In genomic region chr8:87640930-87641329, GRCm38 (mm10) we compare ENCODE assay signal across 9 mouse cellular contexts.
DNase-seq lines count a peak whose midpoint lies in the region; ATAC-seq and TF ChIP-seq lines count a peak whose summit lies in the region.
"Had no signal": no experiment of that assay in that cellular context is flagged by ENCODE, and none has a peak within 500 bp of the region (broad histone marks: within the 10 kb centered on the region; RNA-seq: fewer than 3 reads in every experiment).

No protein-coding gene starts in this region.

- no peaks in the 10 kb centered on the region for H3K9me3 ChIP-seq in midbrain, embryonic 10.5 days (replicated peaks)
- H3K9me3 ChIP-seq in midbrain, embryonic 13.5 days, result no peaks in the 10 kb centered on the region

- peaks cover 10% of the 10 kb centered on the region for H3K4me1 ChIP-seq in midbrain, embryonic 10.5 days
- peaks cover 15% of the 10 kb centered on the region for H3K4me1 ChIP-seq in midbrain, embryonic 13.5 days (replicated peaks)
- peaks cover 12% of the 10 kb centered on the region for H3K4me1 ChIP-seq in cerebellum, adult 2 months (ENCODE audit: control insufficient read depth, insufficient read depth, low read length)

- TF ChIP-seq CTCF in cerebellum, adult 2 months (IDR thresholded peaks at IDR 0.05; ENCODE audit: borderline replicate concordance, insufficient read depth, low read depth, low read length), result peak; percentile 71

- TF ChIP-seq POLR2A in cerebellum, adult 2 months (IDR thresholded peaks at IDR 0.05; ENCODE audit: borderline replicate concordance, insufficient read depth, low read length), result no peak

- 50% methylated on average over 3 of the region's 3 CpGs for WGBS in midbrain, embryonic 10.5 days
- 36% methylated on average over 3 of the region's 3 CpGs for WGBS in midbrain, embryonic 13.5 days
- WGBS in cerebellum, adult 2 months, result 35% methylated on average over 3 of the region's 3 CpGs

- DNase-seq in heart, postnatal 10 days, result peak; percentile 29 to 53
- no peak for DNase-seq in heart, postnatal 36 days
- DNase-seq in midbrain, embryonic 10.5 days (ENCODE audit: low spot score), result peak; percentile 32
- peak; percentile 53 to 65 for DNase-seq in cerebellum, adult 2 months
- DNase-seq in mesoderm, embryonic 11.5 days (ENCODE audit: low read depth, low spot score), result peak; percentile 75
- no peak for DNase-seq in right cerebral cortex, postnatal 4 days
- DNase-seq in right cerebral cortex, postnatal 14 days, result no peak
- DNase-seq: gastrocnemius, postnatal 25 days had no signal

- no peak overlapping the region for H3K9ac ChIP-seq in midbrain, embryonic 13.5 days (replicated peaks)

- intact Hi-C loops in heart, postnatal 10 days (cut with DNase I), result loop anchor here (2.0 kb wide), 1 partner anchor 382 kb away; no protein-coding TSS in a partner anchor
- intact Hi-C loops in heart, postnatal 36 days (cut with DNase I), result loop anchor here (5.0 kb wide), 1 partner anchor 381 kb away; no protein-coding TSS in a partner anchor

- H3K4me2 ChIP-seq in midbrain, embryonic 13.5 days (replicated peaks), result no peak overlapping the region

- no peaks in the 10 kb centered on the region for H3K36me3 ChIP-seq in midbrain, embryonic 10.5 days
- no peaks in the 10 kb centered on the region for H3K36me3 ChIP-seq in midbrain, embryonic 13.5 days

- no peak for ATAC-seq in midbrain, embryonic 13.5 days

- H3K27me3 ChIP-seq in midbrain, embryonic 10.5 days (ENCODE audit: low read depth, poor library complexity, severe bottlenecking), result no peaks in the 10 kb centered on the region
- no peaks in the 10 kb centered on the region for H3K27me3 ChIP-seq in midbrain, embryonic 13.5 days
- no peaks in the 10 kb centered on the region for H3K27me3 ChIP-seq in cerebellum, adult 2 months (ENCODE audit: control insufficient read depth, insufficient read depth, low read length)

- no peak overlapping the region for H3K27ac ChIP-seq in midbrain, embryonic 10.5 days (replicated peaks)
- H3K27ac ChIP-seq in midbrain, embryonic 13.5 days, result no peak overlapping the region
- H3K27ac ChIP-seq in cerebellum, adult 2 months (ENCODE audit: insufficient read depth, low read length), result no peak overlapping the region

- no peak overlapping the region for H3K4me3 ChIP-seq in midbrain, embryonic 10.5 days
- no peak overlapping the region for H3K4me3 ChIP-seq in midbrain, embryonic 13.5 days (replicated peaks)
- no peak overlapping the region for H3K4me3 ChIP-seq in cerebellum, adult 2 months (replicated peaks; ENCODE audit: insufficient read depth, low read depth, low read length)

Comparison
In these comparisons a context has a peak if more than half of its experiments do, and no peak if none do; other contexts are left out.
1. DNase-seq: peak in heart, postnatal 10 days (2 of 2), midbrain, embryonic 10.5 days (single experiment), cerebellum, adult 2 months (2 of 2) and mesoderm, embryonic 11.5 days (single experiment); none in heart, postnatal 36 days (0 of 2), right cerebral cortex, postnatal 4 days (single experiment) and right cerebral cortex, postnatal 14 days (single experiment).